Mouse (Mus musculus) thymus, postnatal 14 days (tissue): ENCODE measurements at regions not wholly inside any gene's neighbourhood (a gene's known extent, or its start where the extent isn't known, plus 50 kb on each side); places are given as distances from the start of the nearest gene placed in this dataset.

Source experiments
- DNase-seq: peaks from one replicate; pipeline ENCODE4 v3.0.0; 2021

DNA sequence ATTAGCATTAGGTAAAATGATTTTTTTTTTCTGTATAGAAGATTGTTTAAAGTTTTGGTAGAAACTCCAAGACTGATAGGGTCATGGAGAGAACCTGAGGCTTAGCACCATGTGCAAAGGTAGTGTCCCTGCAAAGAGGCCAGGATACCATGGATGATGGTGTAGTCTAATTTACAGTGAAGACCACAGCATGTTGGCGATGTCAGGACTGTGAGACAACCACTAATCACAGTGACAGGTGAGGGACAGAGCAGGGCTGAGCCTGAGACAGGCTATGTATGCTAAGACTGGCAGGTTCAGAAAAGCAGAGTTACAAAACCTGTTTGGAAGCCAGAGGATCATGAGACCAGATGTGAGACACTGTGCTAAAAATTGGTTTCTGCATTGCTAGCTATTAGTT is 752.7 kb upstream of the Sel1l start:
- no peak for DNase-seq

DNA sequence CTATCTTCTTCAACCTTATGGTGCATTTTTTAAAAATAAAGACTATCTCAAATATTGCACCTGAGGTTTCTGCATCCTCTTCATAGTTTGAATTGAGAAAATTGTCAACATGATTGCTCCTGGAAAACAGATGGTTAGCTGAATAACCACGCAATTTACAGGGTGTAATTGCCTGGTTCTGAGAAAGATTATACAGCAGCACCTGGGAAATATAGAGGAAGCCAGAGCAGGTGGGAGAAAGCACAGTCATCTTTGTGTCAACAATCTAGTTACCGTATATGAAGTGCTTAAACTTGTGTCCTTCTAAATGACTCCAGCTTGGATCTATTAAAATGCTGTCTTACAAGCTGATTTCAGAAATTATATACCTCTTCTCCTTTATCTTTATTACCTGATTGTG is 740.8 kb upstream of the Sel1l start:
- no peak for DNase-seq

DNA sequence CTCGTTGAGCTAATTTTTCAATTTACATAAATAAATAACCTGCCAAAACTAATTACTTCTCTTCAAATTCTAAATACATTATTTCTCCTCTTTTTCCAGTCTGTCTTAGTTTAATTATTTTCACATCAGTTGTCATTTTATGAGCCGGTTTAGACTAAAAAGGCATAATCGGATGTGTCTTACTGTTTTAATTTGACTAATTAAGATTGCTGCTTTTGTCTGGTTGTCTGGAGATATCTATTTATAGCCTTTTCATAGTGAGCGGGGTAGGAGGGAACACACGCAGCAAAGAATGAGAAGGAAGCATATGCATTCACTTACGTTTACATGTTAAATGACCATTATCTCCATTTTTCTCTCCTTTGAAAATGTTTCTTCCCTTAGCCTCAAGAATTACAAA is 740.3 kb upstream of the Sel1l start:
- DNase-seq, result no peak

DNA sequence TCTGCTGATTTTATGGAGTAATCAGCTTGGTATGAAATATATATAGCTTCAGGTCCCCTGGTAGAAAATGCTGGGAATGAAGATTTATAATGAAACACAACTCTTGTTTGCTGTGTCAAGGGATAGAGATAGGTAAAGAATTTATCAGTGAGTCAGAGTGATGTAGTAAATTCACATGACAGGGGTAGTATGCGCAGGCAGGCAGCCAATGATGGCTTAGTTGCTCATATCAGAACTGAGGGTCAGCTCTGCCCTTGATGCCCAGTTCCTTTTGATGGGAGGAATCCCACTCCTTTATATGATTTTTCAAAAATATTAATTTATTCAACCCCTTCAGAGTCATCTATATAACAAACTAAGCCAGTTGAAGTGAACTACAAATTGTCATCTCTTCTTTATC is 729.6 kb upstream of the Sel1l start:
- no peak for DNase-seq
